Mouse (Mus musculus) bone marrow, adult 2 months (tissue): Measurements from ENCODE around the gene Trp63.

Source experiments
- CTCF ChIP-seq: fragments of 200-500 bp; IDR thresholded peaks from 2 replicates; pipeline ENCODE4 v1.5.1; 2011; ENCODE audit warnings: low read length, control low read depth; ENCODE audit not compliant: control insufficient read depth, insufficient read depth
- POLR2A ChIP-seq: fragments of 200-500 bp; IDR thresholded peaks from 2 replicates; pipeline ENCODE4 v1.6.1; 2011; ENCODE audit warnings: low read depth, mild to moderate bottlenecking, control low read depth, low read length, borderline replicate concordance; ENCODE audit not compliant: control insufficient read depth

GRCm38 (mm10) chr16:25727001-25727400, 43.4 kb downstream of the Trp63 start:
- TF ChIP-seq CTCF (no peak), POLR2A (no peak)
